Mouse (Mus musculus): ENCODE data around the gene Gm19345.

Gene Gm19345

DNA sequence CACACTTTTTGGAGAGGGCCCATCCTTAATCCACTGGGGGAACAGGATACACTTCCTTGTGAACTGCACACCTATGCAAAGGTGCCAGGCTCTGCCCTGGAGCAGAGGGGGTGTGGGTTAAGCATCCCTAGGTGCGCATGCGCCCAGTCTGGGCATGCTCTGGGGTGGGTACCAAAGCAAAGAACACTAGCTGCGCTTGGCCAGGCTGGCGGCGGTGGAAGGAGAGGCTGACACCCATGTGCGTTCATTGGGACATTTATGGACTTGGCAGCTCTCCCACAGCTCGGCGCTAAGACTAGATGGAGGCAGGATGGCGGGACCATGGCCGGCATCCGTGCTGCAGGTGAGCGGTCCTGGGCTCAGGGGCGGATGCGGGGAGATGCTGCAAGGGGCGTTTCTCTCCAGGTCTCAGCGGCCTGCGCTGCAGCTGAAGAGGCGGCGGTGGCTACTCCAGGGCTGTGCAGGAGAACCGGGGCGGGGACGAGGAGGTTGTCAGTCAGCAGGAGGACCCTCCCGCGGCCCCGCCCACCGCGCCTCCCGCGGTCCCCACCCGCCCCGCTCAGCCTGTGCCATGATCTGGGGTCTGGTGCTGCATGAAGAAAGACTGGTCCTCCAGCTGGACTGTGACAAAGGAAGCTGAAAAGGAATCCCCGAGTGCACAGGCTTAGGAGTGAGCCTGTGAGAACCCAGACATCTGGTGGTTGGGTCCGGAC is at the start of gene Gm19345:
TSS of gene Gm19345 (plus strand) at position 146 of the 713 bp plus-strand sequence.
- Histone ChIP-seq H3K36me3 (ENCODE audit: control insufficient read depth, insufficient read depth, low read length, poor library complexity, severe bottlenecking) (no peaks in the 10 kb centered on the region), H3K27me3 (ENCODE audit: control insufficient read depth, insufficient read depth, low read length, poor library complexity, severe bottlenecking) (no peaks in the 10 kb centered on the region)
- no peak for DNase-seq (ENCODE audit: low read depth, low spot score)

DNA sequence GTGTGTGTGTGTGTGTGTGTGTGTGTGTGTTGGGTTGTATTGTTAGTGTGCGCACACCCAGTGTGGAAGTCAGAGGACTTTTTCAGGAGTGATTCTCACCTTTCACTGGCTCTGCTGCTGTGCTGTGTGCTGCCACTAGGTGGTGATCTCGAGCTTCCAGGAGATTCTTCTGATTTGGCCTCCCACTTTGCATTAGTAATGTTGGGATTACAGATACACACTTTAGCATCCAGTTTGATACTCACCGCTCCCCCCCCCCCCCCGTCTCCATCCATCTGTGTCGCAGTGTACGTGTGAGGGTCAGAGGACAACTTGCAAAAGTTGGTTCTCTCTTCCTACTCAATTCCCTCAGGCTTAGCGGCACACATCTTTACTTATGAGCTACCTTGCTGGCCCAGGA is 48.8 kb upstream of the Gm19345 start:
- DNase-seq (ENCODE audit: low read depth, low spot score) = peak; percentile 84
- Histone ChIP-seq H3K36me3 (ENCODE audit: control insufficient read depth, insufficient read depth, low read length, poor library complexity, severe bottlenecking) (no peaks in the 10 kb centered on the region), H3K27me3 (ENCODE audit: control insufficient read depth, insufficient read depth, low read length, poor library complexity, severe bottlenecking) (no peaks in the 10 kb centered on the region)

DNA sequence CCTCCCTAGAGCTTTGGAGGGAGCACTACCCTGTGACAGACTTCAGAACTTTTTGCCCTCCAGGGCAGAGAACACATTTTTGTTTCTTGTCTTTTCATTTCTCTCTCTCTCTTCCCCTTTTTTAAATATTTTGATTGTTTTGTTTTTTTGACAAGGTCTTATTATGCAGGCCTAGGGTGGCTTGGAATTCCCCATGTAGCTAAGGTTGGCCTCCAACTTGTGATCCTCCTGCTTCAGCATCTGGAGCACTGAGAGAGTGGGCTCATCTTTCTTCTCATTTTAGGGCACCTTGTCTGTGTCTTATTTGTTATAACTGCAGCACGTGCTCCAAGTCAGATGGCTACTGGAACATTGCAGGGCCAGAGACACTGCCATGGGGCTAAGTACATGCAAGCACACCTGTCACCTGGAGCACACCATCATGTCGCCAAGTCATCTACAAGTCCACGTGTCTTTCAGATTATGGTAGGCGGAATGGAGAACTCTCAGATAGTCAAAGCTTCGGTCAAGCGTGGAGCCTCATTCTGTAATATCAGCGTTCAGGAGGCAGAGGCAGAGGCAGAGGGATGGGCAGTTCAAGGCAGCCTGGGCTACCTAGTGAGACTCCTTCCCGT is 45.3 kb upstream of the Gm19345 start:
- Histone ChIP-seq H3K27me3 (ENCODE audit: control insufficient read depth, insufficient read depth, low read length, poor library complexity, severe bottlenecking) (no peaks in the 10 kb centered on the region), H3K36me3 (ENCODE audit: control insufficient read depth, insufficient read depth, low read length, poor library complexity, severe bottlenecking) (peaks cover 18% of the 10 kb centered on the region)
- DNase-seq (ENCODE audit: low read depth, low spot score) = peak; percentile 74

DNA sequence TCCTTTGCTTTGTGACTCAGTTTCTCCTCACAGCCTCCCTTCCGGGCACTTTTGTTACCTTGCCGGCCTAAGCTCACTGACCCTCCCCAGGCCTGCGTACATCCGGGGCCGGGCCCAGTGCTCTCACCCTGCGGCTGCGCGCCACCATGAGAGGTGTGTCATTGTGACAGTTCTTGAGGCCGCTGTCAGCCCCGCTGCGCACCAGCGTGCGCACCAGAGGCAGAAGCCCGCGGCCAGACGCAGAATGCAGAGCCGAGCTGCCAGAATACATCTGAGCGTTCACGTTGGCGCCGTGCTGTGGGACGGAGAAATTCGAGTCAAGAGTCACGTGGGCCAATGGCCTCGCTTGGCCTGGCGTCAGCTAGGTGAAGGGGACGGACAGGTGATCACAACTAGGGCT is 42.4 kb upstream of the Gm19345 start:
- Histone ChIP-seq H3K27me3 (ENCODE audit: control insufficient read depth, insufficient read depth, low read length, poor library complexity, severe bottlenecking) (no peaks in the 10 kb centered on the region), H3K36me3 (ENCODE audit: control insufficient read depth, insufficient read depth, low read length, poor library complexity, severe bottlenecking) (peaks cover 27% of the 10 kb centered on the region)
- DNase-seq (ENCODE audit: low read depth, low spot score) = no peak

DNA sequence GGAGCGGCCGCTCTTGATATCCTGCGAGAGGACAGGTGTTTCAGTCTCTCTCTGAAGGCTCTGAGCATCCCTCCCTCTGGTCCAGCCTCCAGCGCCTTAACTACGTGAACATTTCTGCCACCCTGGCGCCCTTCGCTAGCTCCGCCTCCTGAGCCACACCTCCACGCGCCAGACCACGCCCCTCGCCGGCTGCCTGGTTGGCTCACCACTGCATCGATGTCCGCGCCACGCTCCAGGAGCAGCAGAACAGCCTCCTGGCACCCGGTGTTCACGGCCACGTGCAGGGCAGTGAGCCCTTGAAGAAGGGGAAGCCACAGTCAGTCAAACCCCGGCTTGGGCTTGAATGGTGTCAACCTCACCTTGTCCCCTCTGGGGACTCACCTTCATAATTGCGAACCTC is 40.7 kb upstream of the Gm19345 start:
- DNase-seq (ENCODE audit: low read depth, low spot score) = peak; percentile 56
- H3K27me3 ChIP-seq (ENCODE audit: control insufficient read depth, insufficient read depth, low read length, poor library complexity, severe bottlenecking) = no peaks in the 10 kb centered on the region
- H3K36me3 ChIP-seq (ENCODE audit: control insufficient read depth, insufficient read depth, low read length, poor library complexity, severe bottlenecking) = peaks cover 27% of the 10 kb centered on the region

DNA sequence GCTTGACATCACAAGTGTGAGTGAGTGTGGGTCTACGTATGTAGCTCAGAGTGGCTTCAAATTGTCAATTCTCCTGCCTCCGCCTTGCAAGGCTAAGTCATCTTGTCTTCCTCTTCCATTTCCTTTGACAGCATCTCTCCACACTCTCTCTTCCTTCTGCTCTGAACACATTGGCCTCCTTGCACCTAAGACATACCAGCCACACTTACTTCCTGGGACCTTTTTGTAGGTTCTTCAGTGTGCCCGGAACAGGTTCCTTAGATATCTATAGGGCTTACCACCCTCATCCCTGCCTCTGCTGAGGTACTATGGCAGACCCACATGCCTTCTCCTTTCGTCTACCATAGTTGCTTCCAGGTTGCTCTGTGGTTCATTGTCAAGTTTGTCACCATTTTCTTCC is 38.6 kb upstream of the Gm19345 start:
- Histone ChIP-seq H3K27me3 (ENCODE audit: control insufficient read depth, insufficient read depth, low read length, poor library complexity, severe bottlenecking) (no peaks in the 10 kb centered on the region), H3K36me3 (ENCODE audit: control insufficient read depth, insufficient read depth, low read length, poor library complexity, severe bottlenecking) (peaks cover 27% of the 10 kb centered on the region)
- no peak for DNase-seq (ENCODE audit: low read depth, low spot score)

DNA sequence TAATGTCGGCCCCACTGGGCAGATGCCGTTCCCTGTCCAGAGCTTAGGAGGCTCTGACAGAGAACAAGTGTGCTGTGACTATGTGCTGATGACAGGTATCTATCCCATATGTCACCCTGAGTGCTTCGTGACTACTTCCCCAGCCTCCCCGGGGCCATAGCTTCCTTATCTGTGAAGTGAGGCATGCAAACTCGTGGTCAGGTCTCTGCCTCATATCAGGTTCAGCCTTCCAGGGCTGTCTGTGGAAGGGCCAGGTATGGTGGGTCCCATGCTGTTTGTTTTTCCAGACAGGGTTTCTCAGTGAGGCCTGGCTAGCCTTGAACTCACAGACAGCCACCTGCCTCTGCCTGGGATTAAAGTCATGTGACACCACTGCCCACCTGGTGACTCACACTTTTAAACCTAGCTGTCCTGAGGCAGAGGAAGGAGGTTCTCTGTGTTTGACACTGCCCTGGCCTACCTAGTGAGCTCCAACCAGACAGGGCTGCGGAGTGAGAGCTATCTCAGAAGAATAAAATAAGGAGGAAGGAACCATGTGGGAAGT is 38.2 kb upstream of the Gm19345 start:
- Histone ChIP-seq H3K36me3 (ENCODE audit: control insufficient read depth, insufficient read depth, low read length, poor library complexity, severe bottlenecking) (peaks cover 27% of the 10 kb centered on the region), H3K27me3 (ENCODE audit: control insufficient read depth, insufficient read depth, low read length, poor library complexity, severe bottlenecking) (no peaks in the 10 kb centered on the region)
- DNase-seq (ENCODE audit: low read depth, low spot score) = peak; percentile 54

DNA sequence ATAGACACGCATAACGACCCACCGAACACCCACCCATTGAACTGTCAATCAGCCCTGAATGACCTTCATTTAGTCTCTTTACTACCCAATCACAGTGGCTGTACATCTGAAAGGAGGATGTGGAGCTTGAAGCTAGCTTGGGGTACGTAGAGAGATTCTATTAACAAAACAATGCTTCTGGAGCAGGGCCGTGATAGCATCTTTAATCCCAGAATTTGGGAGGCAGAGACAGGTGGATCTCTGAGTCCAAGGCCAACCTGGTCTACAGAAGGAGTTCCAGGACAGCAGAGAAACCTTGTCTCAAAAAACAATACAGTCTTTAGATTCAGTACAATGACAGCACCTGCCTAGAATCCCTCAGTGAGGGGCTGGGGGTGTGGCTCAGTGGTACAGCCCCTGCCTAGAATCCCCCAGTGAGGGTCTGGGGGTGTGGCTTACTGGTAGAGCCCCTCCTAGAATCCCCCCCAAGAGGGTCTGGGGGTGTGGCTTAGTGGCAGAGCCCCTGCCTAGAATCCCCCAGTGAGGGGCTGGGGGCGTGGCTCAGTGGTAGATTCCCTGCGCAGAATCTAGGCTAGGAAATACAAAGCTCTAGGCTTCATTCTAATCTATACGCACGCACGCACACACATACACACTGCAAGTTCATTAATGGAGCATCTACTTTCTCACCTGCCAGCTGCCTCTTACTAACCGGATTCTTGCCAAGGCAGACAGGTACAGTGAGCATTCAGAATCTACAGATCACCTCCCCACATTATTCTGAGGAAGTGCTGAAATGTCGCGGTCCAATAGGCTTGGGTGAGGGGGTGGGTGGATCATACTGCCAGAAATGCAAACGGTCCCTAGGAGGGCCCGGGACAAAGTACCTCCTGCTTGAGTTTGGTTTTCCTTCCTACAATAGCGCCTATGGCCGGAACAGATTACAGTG is 36.2 kb upstream of the Gm19345 start:
- Histone ChIP-seq H3K36me3 (ENCODE audit: control insufficient read depth, insufficient read depth, low read length, poor library complexity, severe bottlenecking) (peaks cover 14% of the 10 kb centered on the region), H3K27me3 (ENCODE audit: control insufficient read depth, insufficient read depth, low read length, poor library complexity, severe bottlenecking) (no peaks in the 10 kb centered on the region)
- peak; percentile 67 for DNase-seq (ENCODE audit: low read depth, low spot score)

DNA sequence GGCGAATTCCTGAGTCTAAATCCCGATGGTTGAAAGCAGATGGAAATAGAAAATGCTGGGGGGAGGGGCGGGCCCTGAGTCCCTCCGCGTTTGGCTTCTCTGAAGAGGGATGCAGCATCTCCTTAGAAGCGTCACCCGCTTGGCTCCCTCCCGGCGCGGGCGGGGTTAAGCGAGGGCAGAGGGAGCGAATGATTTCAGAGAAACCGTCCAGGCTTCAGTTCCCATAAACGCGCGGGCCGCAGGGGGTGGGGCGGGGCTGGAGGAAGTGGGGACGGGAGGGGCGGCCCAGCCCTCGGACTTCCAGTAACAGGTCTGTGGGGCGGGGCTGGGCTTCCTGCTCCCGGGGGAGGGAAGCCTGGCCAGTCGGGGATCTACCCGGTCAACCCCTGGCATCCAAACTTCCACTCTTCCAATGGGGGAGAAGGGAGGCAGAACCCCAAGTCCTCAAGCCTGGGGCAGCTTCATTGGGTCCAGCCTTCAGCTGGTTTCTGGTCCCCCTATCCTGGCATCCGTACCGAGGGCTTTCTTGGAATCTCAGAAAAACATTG is 35.5 kb upstream of the Gm19345 start:
- Histone ChIP-seq H3K27me3 (ENCODE audit: control insufficient read depth, insufficient read depth, low read length, poor library complexity, severe bottlenecking) (no peaks in the 10 kb centered on the region), H3K36me3 (ENCODE audit: control insufficient read depth, insufficient read depth, low read length, poor library complexity, severe bottlenecking) (peaks cover 11% of the 10 kb centered on the region; the same call in 1 of the 2 replicates)
- peak; percentile 84 for DNase-seq (ENCODE audit: low read depth, low spot score)

DNA sequence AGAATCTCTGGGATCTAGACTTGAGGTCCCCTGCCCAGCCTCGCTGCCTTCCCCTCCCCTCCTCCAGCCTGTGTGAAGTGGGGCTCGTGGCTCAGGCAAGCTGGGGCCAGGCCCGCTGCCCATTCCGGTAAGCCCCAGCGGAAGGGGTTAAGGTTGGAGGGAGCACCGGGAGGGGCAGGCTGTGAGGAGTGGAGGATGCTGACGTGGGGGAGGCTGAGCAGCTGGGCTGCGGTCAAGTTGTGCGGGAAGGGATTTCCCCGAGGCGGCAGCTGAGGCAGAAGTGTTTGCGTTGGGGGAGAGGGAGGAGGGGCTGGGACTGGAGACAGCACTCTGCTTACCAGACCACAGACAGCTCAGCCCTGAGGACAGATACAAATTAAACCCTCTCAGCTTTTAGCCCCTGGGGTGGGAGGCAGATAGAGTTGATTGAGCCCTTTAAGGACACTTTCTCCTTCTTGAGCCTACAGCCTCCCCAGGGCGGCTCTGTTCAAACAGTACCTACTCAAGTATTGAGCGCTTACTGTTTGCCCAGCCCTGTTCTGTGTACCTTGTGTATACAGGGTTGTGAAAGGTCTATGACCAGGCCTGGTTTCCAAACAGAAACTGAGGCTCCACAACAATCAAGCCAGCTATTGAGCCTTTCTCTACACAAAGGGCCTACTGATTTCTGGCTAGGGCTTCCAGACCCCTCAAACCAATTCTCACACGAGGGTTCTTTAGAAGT is 34.3 kb upstream of the Gm19345 start:
- H3K36me3 ChIP-seq (ENCODE audit: control insufficient read depth, insufficient read depth, low read length, poor library complexity, severe bottlenecking) = peaks cover 1% of the 10 kb centered on the region; the same call in 1 of the 2 replicates
- peak; percentile 96 for DNase-seq (ENCODE audit: low read depth, low spot score)
- no peaks in the 10 kb centered on the region for H3K27me3 ChIP-seq (ENCODE audit: control insufficient read depth, insufficient read depth, low read length, poor library complexity, severe bottlenecking)

DNA sequence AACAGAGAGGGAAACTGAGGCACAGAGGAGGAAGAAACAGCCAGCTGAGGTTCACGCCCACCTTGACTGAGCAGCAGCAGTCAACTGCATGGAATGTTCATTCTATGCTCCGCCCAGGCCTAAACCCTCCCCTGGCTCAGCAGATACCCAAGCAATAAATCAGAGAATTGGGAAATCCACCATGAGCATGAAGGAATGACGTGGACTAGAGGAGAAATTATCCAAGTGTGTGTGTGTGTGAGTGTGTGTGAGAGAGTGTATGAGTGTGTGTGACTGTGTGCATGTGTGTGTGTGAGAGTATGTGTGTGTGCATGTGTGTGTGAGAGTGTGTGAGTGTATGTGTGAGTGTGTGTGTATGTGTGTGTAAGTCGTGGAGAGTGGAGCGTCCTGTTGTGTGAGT is 33.4 kb upstream of the Gm19345 start:
- Histone ChIP-seq H3K36me3 (ENCODE audit: control insufficient read depth, insufficient read depth, low read length, poor library complexity, severe bottlenecking) (peaks cover 1% of the 10 kb centered on the region; the same call in 1 of the 2 replicates), H3K27me3 (ENCODE audit: control insufficient read depth, insufficient read depth, low read length, poor library complexity, severe bottlenecking) (no peaks in the 10 kb centered on the region)
- no peak for DNase-seq (ENCODE audit: low read depth, low spot score)

DNA sequence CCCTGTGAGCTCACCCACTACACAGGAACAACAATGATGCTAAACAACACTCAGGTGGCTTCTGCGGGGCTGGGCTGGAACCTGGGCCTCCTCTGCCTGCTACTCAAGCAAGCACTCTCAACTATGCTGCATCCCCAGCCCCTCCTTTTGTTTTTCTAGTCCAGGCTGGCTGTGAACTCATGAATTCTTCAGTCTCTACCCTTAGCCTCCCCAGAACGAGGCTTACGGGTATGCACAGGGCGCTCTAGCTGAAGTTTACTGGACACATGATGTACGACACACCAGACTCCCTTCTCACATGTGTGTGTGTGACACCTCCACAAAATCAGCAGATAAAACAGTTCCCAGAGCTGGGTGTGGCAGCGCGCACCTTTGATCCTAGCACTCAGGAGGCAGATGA is 32.9 kb upstream of the Gm19345 start:
- peaks cover 1% of the 10 kb centered on the region; the same call in 1 of the 2 replicates for H3K36me3 ChIP-seq (ENCODE audit: control insufficient read depth, insufficient read depth, low read length, poor library complexity, severe bottlenecking)
- no peaks in the 10 kb centered on the region for H3K27me3 ChIP-seq (ENCODE audit: control insufficient read depth, insufficient read depth, low read length, poor library complexity, severe bottlenecking)
- DNase-seq (ENCODE audit: low read depth, low spot score) = no peak

DNA sequence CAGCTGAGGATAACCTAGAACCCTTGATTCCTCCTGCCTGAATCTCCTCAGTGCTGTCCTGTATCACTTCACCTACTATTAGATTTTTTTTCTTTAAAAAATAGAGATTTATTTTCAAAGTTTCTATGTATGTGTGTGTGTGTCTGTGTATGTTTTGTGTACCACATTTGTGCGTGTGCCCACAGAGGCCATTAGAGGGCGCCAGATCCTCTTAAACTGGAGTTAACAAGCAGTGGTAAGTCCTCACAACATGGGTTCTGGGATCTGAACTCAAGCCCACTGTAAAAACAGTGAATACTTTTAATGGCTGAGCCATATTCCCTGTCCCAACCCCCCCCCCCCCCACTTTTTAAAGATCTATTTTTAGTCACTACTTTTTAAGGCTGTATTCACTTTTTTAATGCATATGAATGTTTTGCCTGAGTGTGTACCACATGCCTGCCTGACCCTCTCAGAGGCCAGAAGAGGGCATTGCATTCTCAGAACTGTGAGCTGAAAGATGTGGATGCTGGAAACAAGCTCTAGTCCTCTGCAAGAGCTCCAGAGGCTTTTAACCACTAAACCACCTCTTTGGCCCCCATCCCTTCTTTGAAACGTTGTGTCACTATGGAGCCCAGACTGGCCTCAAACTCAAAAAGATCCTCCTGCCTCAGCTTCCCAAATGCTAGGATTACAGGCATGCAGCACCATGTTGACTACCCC is 31.3 kb upstream of the Gm19345 start:
- no peaks in the 10 kb centered on the region for H3K27me3 ChIP-seq (ENCODE audit: control insufficient read depth, insufficient read depth, low read length, poor library complexity, severe bottlenecking)
- H3K36me3 ChIP-seq (ENCODE audit: control insufficient read depth, insufficient read depth, low read length, poor library complexity, severe bottlenecking) = peaks cover 1% of the 10 kb centered on the region; the same call in 1 of the 2 replicates
- DNase-seq (ENCODE audit: low read depth, low spot score) = peak; percentile 60
